Mouse (Mus musculus) right cerebral cortex, adult 2 months (tissue): ENCODE measurements around the gene St7.
"Not testable (repeated sequence)": the region's sequence is repeated elsewhere in the genome, so short reads cannot be mapped to it uniquely, and the experiment has no call there.

Source experiments
- DNase-seq, 2 experiments: peaks; one replicate each; pipeline ENCODE4 v3.0.0; 2021 to 2022; ENCODE audit warnings: low spot score in 2 of 2

St7 gene

DNA sequence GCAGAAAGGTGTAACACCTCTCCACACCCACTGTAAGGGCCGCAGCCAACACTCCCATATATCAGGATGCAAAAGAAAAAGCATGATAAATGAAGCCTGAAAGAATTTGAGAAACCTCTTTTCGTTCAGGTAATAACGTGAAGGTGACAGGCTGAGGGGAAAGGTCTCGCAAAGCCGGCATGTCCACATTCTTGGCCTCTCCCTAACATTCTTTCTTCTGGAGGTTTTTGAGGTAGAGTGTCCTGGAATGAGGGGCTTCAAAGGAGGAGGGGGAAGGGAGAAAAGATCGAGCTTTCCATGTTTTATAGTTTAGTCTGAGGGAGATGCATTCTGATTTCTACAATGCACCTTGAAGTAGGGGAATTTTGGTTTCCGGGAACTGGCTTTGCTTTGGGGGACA, at the start of gene St7:
TSS of gene St7 (plus strand) at position 287 of the 400 bp plus-strand sequence.
- DNase-seq = no peak

DNA sequence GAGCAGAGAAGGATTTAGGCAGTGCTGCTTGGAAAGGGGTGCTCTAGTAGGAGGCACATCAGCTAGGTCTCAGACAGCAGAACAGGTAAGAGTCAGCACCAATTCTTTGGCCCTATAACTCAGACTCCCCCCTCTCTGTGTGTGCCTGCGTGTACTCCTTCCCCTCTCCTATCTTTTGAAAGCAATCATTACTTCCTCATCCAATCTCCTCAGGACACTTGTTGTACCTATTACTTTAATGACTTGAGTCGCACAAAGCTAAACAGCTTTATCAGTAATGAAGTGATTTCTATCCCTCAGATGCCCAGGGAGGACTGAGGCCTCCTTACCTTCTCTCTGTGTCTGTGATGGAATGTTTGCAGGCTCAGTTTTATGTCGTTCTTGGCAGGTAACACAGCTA, 46.6 kb upstream of the St7 start:
- no peak for DNase-seq

DNA sequence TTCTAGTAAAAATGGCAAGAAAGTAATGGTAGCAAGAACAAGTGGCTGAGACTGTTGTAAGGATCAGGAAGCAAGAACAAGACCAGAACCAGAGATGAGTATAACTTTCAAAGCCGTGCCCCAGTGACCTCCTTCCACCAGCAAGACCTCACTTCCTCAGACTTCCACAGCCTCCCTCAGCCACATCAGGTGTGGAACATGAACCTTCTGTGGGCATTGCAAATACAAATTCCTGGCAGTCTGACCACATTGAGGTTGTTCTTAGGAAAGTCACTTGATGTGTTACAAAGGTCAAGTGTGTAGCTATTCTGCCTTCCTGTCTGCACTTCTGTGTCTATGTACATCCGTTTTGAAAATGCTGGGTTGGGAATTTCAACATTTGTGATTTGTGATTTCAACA, 40.6 kb upstream of the St7 start:
- no peak for DNase-seq

DNA sequence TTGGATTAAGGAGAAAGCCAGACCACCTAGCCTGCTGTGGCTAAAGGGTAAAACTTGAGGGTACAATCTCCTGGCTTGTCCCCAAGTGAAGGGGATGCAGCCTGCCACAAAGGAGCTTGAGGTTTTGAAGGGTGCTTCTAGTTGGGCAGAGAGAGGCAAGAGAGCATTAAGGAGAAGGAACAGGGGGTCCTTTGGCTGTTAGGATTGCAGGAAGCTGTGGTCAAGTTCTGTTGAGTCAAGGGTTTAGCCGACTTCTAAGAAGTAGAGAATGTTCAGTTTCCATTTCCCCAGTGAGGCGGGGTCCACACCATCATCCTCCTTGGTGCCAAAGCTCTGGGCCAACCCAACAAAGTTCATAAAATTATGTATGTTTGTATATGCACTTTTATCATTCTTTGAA, 37.7 kb upstream of the St7 start:
- no peak for DNase-seq

DNA sequence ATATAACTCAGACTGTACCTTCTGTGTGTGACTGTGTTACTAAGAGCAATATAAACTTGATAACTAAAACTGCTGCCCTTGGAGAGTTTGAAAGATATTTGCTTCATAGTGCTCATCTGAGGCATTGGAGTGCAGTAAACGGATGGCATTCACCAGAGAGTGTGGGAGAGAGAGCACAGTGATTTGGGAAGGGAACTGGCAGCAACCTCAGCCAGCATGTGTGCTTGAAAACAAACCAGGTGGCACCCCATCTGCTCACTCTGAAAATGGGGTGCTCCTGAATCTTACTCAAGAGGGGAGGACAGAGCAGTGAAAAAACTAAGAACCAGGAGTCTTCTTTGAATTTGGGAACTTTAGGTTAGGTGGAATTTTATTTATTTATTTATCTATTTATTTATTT, 35.4 kb upstream of the St7 start:
- DNase-seq = peak; percentile 55 to 57

DNA sequence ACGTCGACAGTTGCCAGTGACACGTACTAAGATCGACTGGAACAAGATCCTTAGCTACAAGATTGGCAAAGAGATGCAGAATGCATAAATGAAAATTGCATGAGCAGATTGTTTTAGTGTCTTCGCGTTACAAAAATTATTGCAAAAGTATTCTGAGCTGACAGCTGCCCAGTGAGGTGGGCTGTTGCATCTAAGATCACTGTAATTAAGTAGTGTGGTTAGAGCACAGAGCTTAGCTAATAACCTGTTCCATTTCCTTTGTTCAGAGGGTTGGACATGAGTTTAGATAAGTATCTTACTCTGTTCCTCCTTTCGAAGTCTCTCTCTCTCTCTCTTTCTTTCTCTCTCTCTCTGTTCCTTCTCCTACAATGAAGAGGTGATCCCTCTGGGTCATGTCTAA, 27.4 kb upstream of the St7 start:
- no peak for DNase-seq

DNA sequence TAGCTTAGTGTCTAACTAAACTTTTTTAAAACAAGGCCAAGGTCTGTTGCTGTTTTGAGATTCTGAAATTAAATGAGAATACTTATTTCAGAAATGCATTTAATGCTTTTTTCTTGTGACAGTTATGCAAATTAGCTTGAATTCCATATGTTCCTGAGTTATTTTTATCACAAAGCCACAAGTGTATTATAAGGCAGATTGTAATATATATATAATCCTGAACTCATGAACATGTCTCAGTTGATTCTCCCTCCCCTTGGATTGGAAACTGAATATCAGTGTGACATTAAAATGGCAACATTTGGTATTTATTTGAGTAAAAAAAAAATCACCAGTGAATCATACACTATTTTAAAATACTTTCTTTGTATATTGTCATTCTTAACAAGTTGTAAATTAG, 26.7 kb upstream of the St7 start:
- no peak for DNase-seq

DNA sequence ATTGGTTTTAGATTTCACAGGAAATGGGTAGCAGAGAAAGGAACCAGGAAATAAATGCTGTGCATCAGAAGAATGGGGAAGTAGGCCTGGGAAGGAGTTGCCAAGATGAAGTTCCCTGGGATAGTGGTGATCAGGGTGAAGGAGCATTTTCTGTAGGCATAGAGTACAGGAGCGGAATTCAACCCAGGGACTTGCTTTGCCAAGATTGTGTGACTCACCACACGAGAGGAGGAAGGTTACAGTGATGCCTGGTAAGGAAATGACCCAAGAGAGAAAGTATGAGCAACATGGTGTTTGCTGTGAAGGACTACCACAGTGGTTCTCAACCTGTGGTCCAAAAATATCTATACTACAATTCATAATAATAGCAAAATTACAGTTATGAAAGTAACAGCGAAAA, 24.9 kb upstream of the St7 start:
- DNase-seq = no peak

DNA sequence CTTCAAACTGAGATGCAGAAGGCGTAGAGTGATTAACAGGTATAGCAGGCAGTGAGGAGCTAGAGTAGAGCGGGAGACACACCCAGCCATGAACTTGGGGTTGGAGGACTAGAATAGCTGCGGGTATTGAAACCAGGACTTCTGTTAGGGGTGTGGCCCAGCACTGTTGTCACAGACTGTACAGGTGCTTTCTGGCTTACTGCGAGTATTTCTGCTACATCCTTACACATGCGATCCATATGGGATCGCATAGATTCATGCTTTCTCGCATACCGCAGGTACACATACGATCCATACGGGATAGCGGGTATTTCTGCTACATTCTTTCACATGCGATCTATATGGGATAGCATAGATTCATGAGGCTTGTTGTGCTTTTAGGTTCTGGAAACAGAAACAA, 24.4 kb upstream of the St7 start:
- DNase-seq = no peak

DNA sequence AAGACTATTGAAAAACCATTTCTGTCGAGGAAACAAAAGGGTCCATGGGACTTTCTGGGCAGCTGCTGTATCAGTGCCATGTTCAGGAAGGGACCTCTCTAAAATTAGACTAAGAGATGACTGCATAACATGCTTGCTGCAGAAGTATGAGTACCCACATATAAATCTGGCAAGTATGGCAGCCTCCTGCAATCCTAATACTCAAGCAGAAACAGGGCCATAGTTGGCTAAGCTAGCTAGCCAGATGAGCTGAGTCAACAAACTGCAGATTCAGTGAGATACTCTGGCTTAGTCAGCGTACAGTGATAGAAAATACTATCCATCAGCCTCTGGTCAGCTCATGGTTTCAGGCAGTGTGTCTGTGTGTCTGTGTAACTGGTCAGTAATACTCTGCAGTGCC, 22.9 kb upstream of the St7 start:
- DNase-seq = no peak

DNA sequence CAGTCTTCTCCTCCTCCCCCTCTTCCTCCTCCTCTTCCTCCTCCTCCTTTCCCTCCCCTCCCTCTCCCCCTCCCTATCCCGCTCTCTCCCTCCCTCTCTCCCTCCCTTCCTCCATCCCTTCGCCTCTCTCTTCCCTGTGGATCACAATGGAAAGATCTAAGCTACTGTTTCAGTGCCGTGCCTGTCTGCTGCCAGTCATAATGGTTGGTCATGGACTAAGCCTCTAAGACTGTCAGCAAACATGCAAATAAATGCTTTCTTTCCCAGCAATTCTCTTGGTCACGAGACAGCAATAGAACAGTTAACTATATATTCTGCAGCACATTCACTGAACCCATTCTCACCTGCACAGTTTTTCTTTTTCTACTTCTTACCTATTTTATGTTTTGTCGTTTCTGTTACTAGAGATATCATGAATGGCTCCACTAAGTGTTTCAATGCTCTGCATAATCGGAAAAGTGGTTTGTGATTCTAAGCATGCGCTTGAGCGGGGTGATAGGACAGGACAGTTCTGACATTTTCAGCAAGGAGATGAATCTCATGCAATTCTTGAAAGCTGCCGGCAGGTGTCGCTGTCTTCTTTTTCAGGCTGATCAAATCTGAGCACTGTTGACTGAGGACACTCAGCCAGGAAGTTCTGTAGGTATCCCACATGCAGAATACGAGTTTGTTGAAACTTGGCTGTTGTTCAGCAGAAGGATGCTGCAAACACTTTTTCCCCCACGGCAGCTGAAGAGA, 17.5 kb upstream of the St7 start:
- peak; percentile 29 to 49 for DNase-seq

DNA sequence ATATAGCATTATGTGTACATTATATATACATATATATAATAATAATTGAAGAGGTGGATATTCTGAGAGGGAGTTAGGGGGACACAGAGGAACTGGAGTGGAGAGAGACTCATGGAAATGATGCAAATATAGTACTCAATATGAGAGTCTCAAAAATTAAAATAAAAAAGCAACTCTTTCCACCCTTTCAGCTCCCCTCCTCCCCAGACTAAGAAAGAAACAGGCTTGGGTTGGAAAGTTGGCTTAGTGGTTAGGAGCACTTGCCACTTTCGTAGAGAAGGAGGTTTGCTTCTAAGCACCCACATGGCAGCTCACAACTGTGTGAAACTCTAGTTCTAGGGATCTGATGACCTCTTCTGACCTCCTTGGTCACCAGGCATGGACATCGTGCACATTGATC, 15.7 kb upstream of the St7 start:
- no peak for DNase-seq

DNA sequence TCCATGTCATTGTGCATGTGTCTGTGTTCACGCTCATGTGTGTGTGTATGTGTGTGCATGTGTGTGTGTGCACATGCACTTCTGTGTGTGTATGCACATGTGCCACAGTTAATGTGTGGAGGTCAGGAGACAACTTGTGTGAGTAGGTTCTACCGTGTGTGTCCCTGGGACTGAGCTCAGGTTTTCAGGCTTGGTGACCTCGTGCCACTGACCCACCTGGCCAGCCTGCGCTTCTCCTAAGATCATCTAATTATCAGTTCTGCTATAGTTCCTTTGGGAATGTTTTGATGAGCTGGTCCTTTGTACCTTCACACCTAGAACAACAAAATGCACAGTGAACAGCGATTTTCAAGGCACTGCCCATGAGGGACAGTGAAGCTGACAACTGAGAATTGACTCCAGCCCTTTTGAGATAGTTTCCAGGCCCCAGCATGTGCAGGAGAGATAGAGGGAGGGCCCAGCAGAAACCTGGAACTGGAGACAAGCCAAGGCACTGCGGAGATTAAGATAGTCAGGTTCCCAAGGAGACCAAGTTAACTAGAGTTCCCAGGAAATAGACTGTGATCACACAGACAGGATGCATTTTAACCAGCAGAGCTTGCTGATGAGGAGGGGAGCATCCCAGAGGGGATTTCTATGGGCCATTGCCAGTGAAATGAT, 12.3 kb upstream of the St7 start:
- no peak for DNase-seq

DNA sequence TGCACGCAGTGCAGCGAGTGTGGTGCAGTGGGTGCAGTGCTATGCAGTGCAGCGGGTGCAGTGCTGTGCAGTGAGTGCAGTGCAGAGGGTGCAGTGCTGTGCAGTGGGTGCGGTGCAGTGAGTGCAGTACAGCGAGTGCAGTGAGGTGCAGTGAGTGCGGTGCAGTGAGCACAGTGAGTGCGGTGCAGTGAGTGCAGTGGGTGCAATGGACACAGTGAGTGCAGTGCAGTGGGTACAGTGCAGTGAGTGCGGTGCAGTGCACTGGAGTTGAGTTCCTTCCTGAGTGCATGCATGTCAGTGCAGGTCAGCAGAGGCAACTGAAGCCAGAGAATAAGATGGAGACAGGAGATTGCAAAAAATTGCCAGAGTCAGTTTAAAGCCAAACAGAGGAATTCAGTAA, 10.9 kb upstream of the St7 start:
- no peak for DNase-seq

DNA sequence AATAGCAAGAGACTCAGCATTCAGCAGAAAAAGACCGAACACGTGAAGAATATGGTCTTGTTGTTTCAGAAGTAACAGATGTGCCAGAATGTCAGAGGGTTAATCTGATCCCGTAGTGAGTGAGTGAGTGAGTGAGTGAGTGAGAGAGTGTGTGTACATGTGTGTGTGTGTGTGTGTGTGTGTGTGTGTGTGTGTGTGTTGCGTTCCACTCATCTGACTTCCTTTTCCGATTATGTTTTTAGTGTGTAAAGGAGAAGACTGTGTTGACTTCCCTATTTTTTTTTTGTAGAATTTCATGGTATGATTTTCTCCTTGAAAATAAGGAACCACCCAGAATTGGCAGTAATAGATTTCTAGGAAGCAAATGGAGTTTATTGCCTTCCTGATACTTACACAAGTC, 4.1 kb upstream of the St7 start:
- DNase-seq = no peak

DNA sequence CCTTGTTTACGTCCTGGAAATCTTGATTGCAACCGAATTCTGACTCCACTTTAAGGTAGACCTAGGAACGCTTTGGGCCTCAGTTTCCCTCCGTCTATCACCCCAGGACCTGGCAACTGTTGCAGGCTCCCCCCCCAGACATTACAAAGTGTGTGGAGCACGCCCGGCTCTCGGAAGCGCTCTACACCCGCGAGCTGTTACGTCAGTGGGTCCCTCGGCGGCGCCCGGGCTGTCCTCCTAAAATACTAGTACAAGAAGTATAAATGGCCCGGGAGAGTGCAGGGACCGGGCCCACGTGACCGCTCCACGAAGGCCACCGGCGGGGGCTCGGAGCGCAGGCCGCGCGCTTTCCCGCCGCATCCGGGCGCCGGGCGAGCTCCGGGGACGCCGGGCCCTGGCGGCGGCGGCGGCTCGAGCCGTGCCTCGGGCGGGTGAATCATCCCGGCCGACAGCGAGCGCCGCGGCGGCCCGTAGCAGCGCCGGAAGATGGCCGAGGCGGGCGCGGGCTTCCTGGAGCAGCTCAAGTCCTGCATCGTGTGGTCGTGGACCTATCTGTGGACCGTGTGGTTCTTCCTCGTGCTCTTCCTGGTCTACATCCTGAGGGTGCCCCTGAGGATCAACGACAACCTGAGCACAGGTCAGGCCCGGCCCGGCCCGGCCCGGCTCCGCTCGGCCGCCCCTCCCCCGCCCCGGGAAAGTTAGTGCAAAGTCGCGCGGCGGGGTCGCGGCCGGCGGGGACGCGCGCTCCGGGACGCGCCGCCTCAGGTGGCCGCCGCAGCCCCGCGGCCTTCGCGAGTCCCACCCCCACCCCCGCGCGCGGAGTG, 1.2 kb downstream of the St7 start:
- DNase-seq = peak; percentile 38 to 55

DNA sequence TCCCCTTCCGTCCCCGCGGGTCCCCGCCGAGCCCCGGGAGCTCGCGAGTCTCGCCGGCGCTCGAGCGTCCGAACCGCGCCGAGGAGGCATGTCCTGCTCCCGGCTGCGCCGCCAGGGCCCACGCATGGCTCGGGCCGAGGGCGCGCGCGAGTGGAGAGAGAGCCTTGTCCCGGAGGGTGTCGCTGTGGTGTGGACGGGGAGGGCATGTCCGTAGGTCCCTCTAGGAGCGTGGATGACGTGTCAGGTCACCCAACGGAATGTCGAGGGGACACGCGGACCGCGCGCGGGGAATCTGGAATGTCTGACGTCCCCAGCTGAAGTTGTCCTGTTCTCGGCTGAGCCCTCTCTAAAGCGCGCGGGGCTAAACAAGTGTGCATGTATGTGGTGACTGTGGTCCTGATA, 1.8 kb downstream of the St7 start:
- DNase-seq = peak; percentile 51 to 54

DNA sequence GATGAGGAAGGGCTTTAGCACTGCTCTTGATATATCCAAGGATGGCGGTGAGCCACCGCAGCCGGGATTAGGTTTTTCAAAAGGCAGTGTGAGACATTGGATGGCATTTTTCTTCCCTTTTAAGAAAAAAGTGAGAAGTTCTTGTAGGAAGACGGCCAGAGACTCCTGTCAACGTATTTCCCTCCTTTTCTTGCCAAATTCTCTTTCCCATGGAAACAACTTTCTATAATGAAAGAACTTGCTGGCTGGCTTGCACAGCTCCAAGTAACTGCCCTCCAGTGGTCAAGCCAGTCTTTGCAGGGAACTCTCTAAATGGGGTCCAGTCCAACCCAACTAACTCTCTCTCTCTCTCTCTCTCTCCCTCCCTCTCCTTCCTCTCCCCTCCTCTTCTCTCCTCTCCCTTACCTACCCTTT, 3.6 kb downstream of the St7 start:
- DNase-seq = peak; percentile 72 to 74

DNA sequence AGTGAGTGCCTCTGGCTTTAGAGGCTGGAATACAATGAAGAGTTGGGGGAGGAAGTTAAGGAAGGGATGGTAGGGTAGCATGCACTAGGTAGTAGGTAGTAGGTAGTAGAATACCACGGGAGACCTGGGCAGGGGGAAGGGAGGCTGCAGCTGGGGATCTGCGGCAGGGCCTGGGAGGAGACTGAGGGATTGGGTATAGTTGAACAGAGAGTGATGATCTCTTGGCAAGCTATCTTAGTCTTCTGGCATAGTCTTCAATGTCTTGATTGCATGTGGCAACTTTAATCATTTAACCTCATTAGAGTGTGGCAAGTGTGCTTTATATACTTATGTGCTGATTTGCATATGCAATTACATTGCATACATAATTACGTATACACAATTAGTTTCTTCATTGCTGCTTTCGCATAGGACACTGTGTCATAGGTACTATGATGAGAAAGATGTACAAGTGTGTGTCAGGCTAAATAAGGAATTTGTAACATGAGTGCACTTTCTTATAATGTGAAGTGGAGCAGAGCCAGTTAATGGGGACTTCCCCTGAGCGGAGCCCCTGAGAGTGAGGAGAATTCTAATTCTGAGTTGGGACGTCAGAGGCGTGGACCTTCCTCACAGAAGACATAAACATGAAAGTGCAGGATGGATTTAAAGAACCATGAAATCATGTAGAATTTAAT, 8.3 kb downstream of the St7 start:
- DNase-seq = no peak

DNA sequence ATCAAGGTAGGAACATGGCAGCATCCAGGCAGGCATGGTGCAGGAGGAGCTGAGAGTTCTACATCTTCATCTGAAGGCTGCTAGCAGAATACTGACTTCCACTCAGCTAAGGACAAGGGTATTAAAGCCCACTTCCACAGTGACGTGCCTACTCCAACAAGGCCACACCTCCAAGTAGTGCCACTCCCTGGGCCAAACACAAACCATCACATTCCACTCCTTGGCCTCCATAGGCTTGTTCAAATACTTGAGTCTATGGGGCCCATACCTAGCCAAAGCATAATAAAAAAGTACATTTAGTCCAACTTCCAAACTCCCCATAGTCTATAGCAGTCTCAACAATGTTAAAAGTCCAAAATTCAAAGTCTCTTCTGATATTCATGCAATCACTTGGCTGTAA, 11.3 kb downstream of the St7 start:
- DNase-seq = not testable (repeated sequence)

DNA sequence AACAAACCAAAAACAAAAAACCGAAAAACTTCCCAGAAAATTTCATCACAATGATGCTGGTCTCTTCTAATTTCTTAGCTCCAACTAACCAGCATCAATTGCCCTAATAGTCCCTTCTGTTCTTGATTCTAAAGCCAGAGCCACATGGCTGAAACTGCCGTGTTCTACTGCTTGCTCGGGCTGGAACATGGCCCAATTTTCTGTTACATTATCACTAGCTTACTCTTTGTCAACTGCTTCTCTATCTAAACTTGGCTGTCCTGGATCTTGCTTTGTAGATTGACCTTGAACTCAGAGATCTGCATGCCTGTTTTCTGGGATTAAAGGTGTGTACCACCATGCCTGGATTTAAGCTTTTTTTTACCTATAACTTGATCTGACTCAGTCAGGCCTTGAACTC, 13.2 kb downstream of the St7 start:
- no peak for DNase-seq

DNA sequence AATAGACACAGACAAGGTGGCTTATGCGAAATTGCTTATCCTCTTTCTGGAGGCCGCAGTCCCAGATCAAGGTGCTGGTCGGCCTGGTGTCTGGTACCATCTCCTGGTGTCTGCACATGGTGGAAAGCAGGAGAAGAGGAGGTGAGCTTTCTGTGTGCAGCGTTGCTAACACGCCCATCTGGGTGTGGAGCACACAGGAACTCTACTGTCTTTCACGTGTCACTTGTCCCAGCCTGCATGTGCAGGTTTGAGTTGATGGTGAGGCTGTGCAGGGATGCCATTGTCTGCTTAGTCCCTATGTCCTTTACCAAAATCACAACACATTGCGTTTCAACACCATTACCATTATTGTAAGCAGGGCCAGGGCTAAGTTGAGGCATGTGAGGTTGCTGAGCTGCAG, 26.2 kb downstream of the St7 start:
- DNase-seq = no peak
